Mouse (Mus musculus) heart, postnatal 0 days (tissue): ENCODE measurements around the gene Gm28043.

Experiments
- CTCF ChIP-seq: IDR thresholded peaks from 2 replicates; pipeline ENCODE4 v1.5.1; 2016; ENCODE audit warnings: antibody characterized with exemption, control low read depth, low read depth
- EP300 ChIP-seq: IDR thresholded peaks from 2 replicates; pipeline ENCODE4 v1.6.1; 2016; ENCODE audit warnings: antibody characterized with exemption, low read depth

DNA sequence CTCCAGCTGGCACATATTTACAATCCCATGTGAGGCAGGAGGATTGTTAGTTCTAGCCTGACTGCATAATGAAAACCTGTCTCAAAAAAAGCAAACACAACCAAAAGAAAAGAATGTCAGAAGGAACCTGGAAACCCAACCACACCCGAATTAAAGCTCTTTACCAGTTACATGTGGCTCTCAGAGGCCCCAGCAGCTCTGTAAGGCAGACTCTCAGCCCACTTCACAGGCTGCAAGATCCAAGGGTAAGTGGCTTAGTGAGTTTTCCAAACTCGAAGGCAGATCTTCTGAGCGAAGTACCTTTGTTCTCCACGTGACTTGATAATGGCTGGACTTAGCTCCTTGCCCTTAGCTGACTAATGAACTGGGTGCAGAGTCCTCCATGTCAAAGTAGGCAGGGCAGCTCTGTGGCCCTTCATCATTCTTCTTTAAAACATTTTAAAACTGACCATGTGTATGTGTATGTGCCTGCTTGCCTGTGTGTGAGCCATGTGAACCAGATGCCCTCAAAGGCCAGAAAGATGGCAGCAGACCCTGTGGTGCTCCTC is 35.0 kb upstream of the Gm28043 start:
- no peak for TF ChIP-seq CTCF
- TF ChIP-seq EP300 = no peak
